Mouse (Mus musculus): ENCODE measurements around the gene Dennd5a. TPM values are rescaled to one million over a fixed set of nuclear protein-coding genes. Genes with fewer than 3 reads are reported as not detected.

Gene Dennd5a
- polyA plus RNA-seq, 1 experiment from 2014 or later = 15.3 TPM

GRCm38 (mm10) chr7:109866643-109867042 lies 93.6 kb downstream of the Dennd5a start:
- H3K27me3 ChIP-seq (replicated peaks; ENCODE audit: control insufficient read depth, insufficient read depth, low read length) = peaks cover 19% of the 10 kb centered on the region
- no peak overlapping the region for H3K4me2 ChIP-seq (replicated peaks; ENCODE audit: low read depth)
- no peak overlapping the region for H3K27ac ChIP-seq (ENCODE audit: low read depth, low read length)
- ATAC-seq = no peak
- no peaks in the 10 kb centered on the region for H3K36me3 ChIP-seq (ENCODE audit: control insufficient read depth, insufficient read depth)
- 74% methylated on average over 3 of the region's 3 CpGs for WGBS
- no peak overlapping the region for H3K4me3 ChIP-seq (ENCODE audit: low read depth, low read length)
- no peak for TF ChIP-seq CTCF (IDR thresholded peaks at IDR 0.05; ENCODE audit: low read depth)
- no peaks in the 10 kb centered on the region for H3K9me3 ChIP-seq (ENCODE audit: control insufficient read depth)
- no peak overlapping the region for H3K9ac ChIP-seq (ENCODE audit: low read depth, low read length)
- no peaks in the 10 kb centered on the region for H3K4me1 ChIP-seq (replicated peaks; ENCODE audit: control insufficient read depth, insufficient read depth, low read length)

- ATAC-seq = peak; percentile 68; the same call in 1 of the 2 replicates
- Histone ChIP-seq H3K9me3 (ENCODE audit: control insufficient read depth) (no peaks in the 10 kb centered on the region), H3K36me3 (ENCODE audit: control insufficient read depth, insufficient read depth) (no peaks in the 10 kb centered on the region), H3K27ac (ENCODE audit: low read depth, low read length) (no peak within 1 kb of the TSS), H3K9ac (ENCODE audit: low read depth, low read length) (peak within 1 kb of the TSS; percentile 51), H3K27me3 (replicated peaks; ENCODE audit: control insufficient read depth, insufficient read depth, low read length) (peaks cover 19% of the 10 kb centered on the region), H3K4me3 (ENCODE audit: low read depth, low read length) (peak within 1 kb of the TSS; percentile 56), H3K4me1 (replicated peaks; ENCODE audit: control insufficient read depth, insufficient read depth, low read length) (no peaks in the 10 kb centered on the region), H3K4me2 (replicated peaks; ENCODE audit: low read depth) (peak within 1 kb of the TSS; percentile 96)
- TF ChIP-seq CTCF (IDR thresholded peaks at IDR 0.05; ENCODE audit: low read depth) = no peak
- 3% methylated on average over 35 of the region's 69 CpGs for WGBS
These were observed 94.7 kb downstream of the Dennd5a start, which contains the start of gene Scube2 for GRCm38 (mm10) chr7:109865370-109866229. Gene Scube2 (minus strand): TSS chr7:109865679.

DNA sequence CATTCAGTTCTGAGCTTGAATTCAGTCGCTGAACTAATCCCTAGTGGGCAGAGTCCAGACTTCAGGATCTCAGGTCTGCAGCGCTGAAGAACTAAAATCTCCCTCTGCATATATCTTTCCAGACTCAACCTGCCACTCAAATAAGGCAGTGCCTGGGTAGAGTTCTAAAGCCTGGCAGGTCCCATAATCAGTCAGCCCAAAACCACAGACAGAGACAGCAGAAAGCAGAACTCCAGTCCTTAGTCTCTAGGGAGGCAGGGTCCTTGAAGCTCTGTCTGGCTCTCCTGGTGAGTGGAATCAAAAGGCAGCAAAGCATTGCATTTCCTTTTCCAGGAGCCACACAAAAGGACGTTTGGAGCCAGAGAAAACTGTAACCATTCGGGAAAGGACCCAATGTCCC lies 96.7 kb downstream of the Dennd5a start:
- no peak overlapping the region for H3K27ac ChIP-seq (ENCODE audit: low read depth, low read length)
- H3K4me1 ChIP-seq (replicated peaks; ENCODE audit: control insufficient read depth, insufficient read depth, low read length) = no peaks in the 10 kb centered on the region
- 24% methylated on average over 4 of the region's 4 CpGs for WGBS
- no peak for ATAC-seq
- no peaks in the 10 kb centered on the region for H3K36me3 ChIP-seq (ENCODE audit: control insufficient read depth, insufficient read depth)
- peaks cover 19% of the 10 kb centered on the region for H3K27me3 ChIP-seq (replicated peaks; ENCODE audit: control insufficient read depth, insufficient read depth, low read length)
- no peak for TF ChIP-seq CTCF (IDR thresholded peaks at IDR 0.05; ENCODE audit: low read depth)
- H3K4me3 ChIP-seq (ENCODE audit: low read depth, low read length) = no peak overlapping the region
- no peak overlapping the region for H3K9ac ChIP-seq (ENCODE audit: low read depth, low read length)
- no peak overlapping the region for H3K4me2 ChIP-seq (replicated peaks; ENCODE audit: low read depth)
- H3K9me3 ChIP-seq (ENCODE audit: control insufficient read depth) = no peaks in the 10 kb centered on the region

DNA sequence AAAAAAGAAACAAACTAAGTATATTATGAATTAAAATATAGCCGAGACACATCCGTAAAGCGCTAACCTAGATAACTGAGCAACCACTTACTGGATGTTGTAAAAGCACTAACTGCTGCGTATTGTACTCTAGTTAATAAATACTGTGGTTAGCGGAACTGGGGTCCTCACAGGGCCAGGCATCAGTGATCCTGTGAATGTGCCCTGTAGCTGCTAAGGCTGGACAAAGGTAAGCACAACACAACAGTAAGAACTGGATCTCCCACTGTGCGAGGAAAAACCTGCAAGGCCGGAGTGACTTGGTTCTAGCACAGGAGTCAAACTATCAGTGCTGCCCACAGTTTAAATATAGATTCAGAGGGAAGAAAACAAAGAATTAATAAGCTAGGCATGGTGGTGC lies 100.1 kb downstream of the Dennd5a start:
- Histone ChIP-seq H3K4me1 (replicated peaks; ENCODE audit: control insufficient read depth, insufficient read depth, low read length) (no peaks in the 10 kb centered on the region), H3K27ac (ENCODE audit: low read depth, low read length) (no peak overlapping the region), H3K4me2 (replicated peaks; ENCODE audit: low read depth) (no peak overlapping the region), H3K27me3 (replicated peaks; ENCODE audit: control insufficient read depth, insufficient read depth, low read length) (peaks cover 14% of the 10 kb centered on the region; the same call in 1 of the 2 replicates), H3K9ac (ENCODE audit: low read depth, low read length) (no peak overlapping the region), H3K36me3 (ENCODE audit: control insufficient read depth, insufficient read depth) (no peaks in the 10 kb centered on the region), H3K9me3 (ENCODE audit: control insufficient read depth) (no peaks in the 10 kb centered on the region), H3K4me3 (ENCODE audit: low read depth, low read length) (no peak overlapping the region)
- no peak for ATAC-seq
- TF ChIP-seq CTCF (IDR thresholded peaks at IDR 0.05; ENCODE audit: low read depth) = no peak
- 71% methylated on average over 7 of the region's 7 CpGs for WGBS

DNA sequence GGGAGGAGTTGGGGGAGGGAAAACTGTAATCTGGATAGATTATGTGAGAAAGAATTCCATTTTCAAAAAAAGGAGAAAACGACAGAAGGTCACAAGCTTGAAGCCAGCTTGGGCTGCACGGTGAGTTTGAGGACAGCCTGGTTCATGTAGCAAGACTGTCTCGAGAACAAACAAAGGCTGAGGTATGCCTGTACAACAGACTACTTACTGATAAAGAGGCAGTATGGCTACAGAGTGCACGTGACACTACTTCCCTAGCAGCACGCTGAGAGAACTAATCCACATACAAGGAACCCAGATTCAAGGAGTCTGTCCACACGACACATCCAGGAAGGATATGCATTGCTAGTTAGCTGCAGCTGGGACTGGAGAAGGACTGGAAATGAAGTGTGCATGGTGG lies 100.9 kb downstream of the Dennd5a start:
- Histone ChIP-seq H3K36me3 (ENCODE audit: control insufficient read depth, insufficient read depth) (no peaks in the 10 kb centered on the region), H3K9ac (ENCODE audit: low read depth, low read length) (no peak overlapping the region), H3K9me3 (ENCODE audit: control insufficient read depth) (no peaks in the 10 kb centered on the region), H3K4me3 (ENCODE audit: low read depth, low read length) (no peak overlapping the region), H3K4me2 (replicated peaks; ENCODE audit: low read depth) (no peak overlapping the region), H3K4me1 (replicated peaks; ENCODE audit: control insufficient read depth, insufficient read depth, low read length) (no peaks in the 10 kb centered on the region), H3K27me3 (replicated peaks; ENCODE audit: control insufficient read depth, insufficient read depth, low read length) (peaks cover 6% of the 10 kb centered on the region; the same call in 1 of the 2 replicates), H3K27ac (ENCODE audit: low read depth, low read length) (no peak overlapping the region)
- no peak for TF ChIP-seq CTCF (IDR thresholded peaks at IDR 0.05; ENCODE audit: low read depth)
- 20% methylated on average over 6 of the region's 6 CpGs for WGBS
- ATAC-seq = no peak

- Histone ChIP-seq H3K36me3 (ENCODE audit: control insufficient read depth, insufficient read depth) (no peaks in the 10 kb centered on the region), H3K27me3 (replicated peaks; ENCODE audit: control insufficient read depth, insufficient read depth, low read length) (no peaks in the 10 kb centered on the region), H3K4me1 (replicated peaks; ENCODE audit: control insufficient read depth, insufficient read depth, low read length) (peaks cover 6% of the 10 kb centered on the region; the same call in 1 of the 2 replicates), H3K27ac (ENCODE audit: low read depth, low read length) (no peak overlapping the region), H3K4me3 (ENCODE audit: low read depth, low read length) (no peak overlapping the region), H3K4me2 (replicated peaks; ENCODE audit: low read depth) (no peak overlapping the region; the same call in 1 of the 2 replicates), H3K9me3 (ENCODE audit: control insufficient read depth) (no peaks in the 10 kb centered on the region), H3K9ac (ENCODE audit: low read depth, low read length) (no peak overlapping the region)
- TF ChIP-seq CTCF (IDR thresholded peaks at IDR 0.05; ENCODE audit: low read depth) = no peak
- WGBS = 7% methylated on average over 7 of the region's 7 CpGs
- ATAC-seq = peak; percentile 70
These were observed 107.5 kb downstream of the Dennd5a start for GRCm38 (mm10) chr7:109852752-109853212.

Data from intestine, postnatal 0 days (tissue).